Mouse (Mus musculus): ENCODE data around the gene Stag3. TPM values are rescaled to one million over a fixed set of nuclear protein-coding genes. Genes with fewer than 3 reads are reported as not detected.

Stag3 gene
- polyA plus RNA-seq (2015; fragmentation: Nextera tagmentation; extraction: Ambion mirVana), result 6.3 and 7.5 TPM in 2 replicates

- Histone ChIP-seq H3K27ac (ENCODE audit: low read depth, low read length) (no peak within 1 kb of the TSS), H3K4me1 (replicated peaks; ENCODE audit: control insufficient read depth, insufficient read depth, low read length) (no peaks in the 10 kb centered on the region), H3K27me3 (replicated peaks; ENCODE audit: control insufficient read depth, insufficient read depth, low read length) (no peaks in the 10 kb centered on the region), H3K9me3 (ENCODE audit: control insufficient read depth) (no peaks in the 10 kb centered on the region), H3K4me3 (ENCODE audit: low read depth, low read length) (peak within 1 kb of the TSS; percentile 53), H3K36me3 (ENCODE audit: control insufficient read depth, insufficient read depth) (no peaks in the 10 kb centered on the region), H3K9ac (ENCODE audit: low read depth, low read length) (peak within 1 kb of the TSS; percentile 22; the same call in 1 of the 2 replicates), H3K4me2 (replicated peaks; ENCODE audit: low read depth) (peak within 1 kb of the TSS; percentile 88)
- TF ChIP-seq CTCF (IDR thresholded peaks at IDR 0.05; ENCODE audit: low read depth), result no peak
- WGBS, result under 1% methylated on average over 56 of the region's 56 CpGs
- peak; percentile 97 for ATAC-seq
Measured at GRCm38 (mm10) chr5:138279585-138280424, at the start of gene Stag3, which contains the start of the genes Gm43720 and Gpc2. Stag3 (plus strand) TSS chr5:138280240. Gm43720 (minus strand) TSS chr5:138279958. Gpc2 (minus strand) TSS chr5:138280005.

GRCm38 (mm10) chr5:138233778-138234177 lies 46.3 kb upstream of the Stag3 start:
- H3K27me3 ChIP-seq (replicated peaks; ENCODE audit: control insufficient read depth, insufficient read depth, low read length), result no peaks in the 10 kb centered on the region
- H3K27ac ChIP-seq (ENCODE audit: low read depth, low read length), result no peak overlapping the region
- no peaks in the 10 kb centered on the region for H3K36me3 ChIP-seq (ENCODE audit: control insufficient read depth, insufficient read depth)
- no peak for TF ChIP-seq CTCF (IDR thresholded peaks at IDR 0.05; ENCODE audit: low read depth)
- 64% methylated on average over 2 of the region's 2 CpGs for WGBS
- H3K9me3 ChIP-seq (ENCODE audit: control insufficient read depth), result no peaks in the 10 kb centered on the region
- H3K4me1 ChIP-seq (replicated peaks; ENCODE audit: control insufficient read depth, insufficient read depth, low read length), result no peaks in the 10 kb centered on the region
- H3K4me2 ChIP-seq (replicated peaks; ENCODE audit: low read depth), result no peak overlapping the region
- no peak for ATAC-seq
- H3K9ac ChIP-seq (ENCODE audit: low read depth, low read length), result no peak overlapping the region
- no peak overlapping the region for H3K4me3 ChIP-seq (ENCODE audit: low read depth, low read length)

- Histone ChIP-seq H3K36me3 (ENCODE audit: control insufficient read depth, insufficient read depth) (no peaks in the 10 kb centered on the region), H3K27me3 (replicated peaks; ENCODE audit: control insufficient read depth, insufficient read depth, low read length) (no peaks in the 10 kb centered on the region), H3K4me2 (replicated peaks; ENCODE audit: low read depth) (no peak overlapping the region), H3K4me3 (ENCODE audit: low read depth, low read length) (no peak overlapping the region), H3K9me3 (ENCODE audit: control insufficient read depth) (no peaks in the 10 kb centered on the region), H3K9ac (ENCODE audit: low read depth, low read length) (no peak overlapping the region), H3K4me1 (replicated peaks; ENCODE audit: control insufficient read depth, insufficient read depth, low read length) (no peaks in the 10 kb centered on the region), H3K27ac (ENCODE audit: low read depth, low read length) (no peak overlapping the region)
- no peak for ATAC-seq
- TF ChIP-seq CTCF (IDR thresholded peaks at IDR 0.05; ENCODE audit: low read depth), result no peak
Measured at GRCm38 (mm10) chr5:138234224-138234623, 45.8 kb upstream of the Stag3 start.

GRCm38 (mm10) chr5:138241511-138241910 lies 38.5 kb upstream of the Stag3 start:
- Histone ChIP-seq H3K4me2 (replicated peaks; ENCODE audit: low read depth) (no peak overlapping the region), H3K36me3 (ENCODE audit: control insufficient read depth, insufficient read depth) (no peaks in the 10 kb centered on the region), H3K27ac (ENCODE audit: low read depth, low read length) (no peak overlapping the region), H3K27me3 (replicated peaks; ENCODE audit: control insufficient read depth, insufficient read depth, low read length) (no peaks in the 10 kb centered on the region), H3K9me3 (ENCODE audit: control insufficient read depth) (no peaks in the 10 kb centered on the region), H3K9ac (ENCODE audit: low read depth, low read length) (no peak overlapping the region), H3K4me1 (replicated peaks; ENCODE audit: control insufficient read depth, insufficient read depth, low read length) (no peaks in the 10 kb centered on the region), H3K4me3 (ENCODE audit: low read depth, low read length) (no peak overlapping the region)
- WGBS, result 15% methylated on average over 2 of the region's 2 CpGs
- no peak for ATAC-seq
- TF ChIP-seq CTCF (IDR thresholded peaks at IDR 0.05; ENCODE audit: low read depth), result no peak

GRCm38 (mm10) chr5:138251144-138251543 lies 28.9 kb upstream of the Stag3 start:
- no peak overlapping the region for H3K4me3 ChIP-seq (ENCODE audit: low read depth, low read length)
- H3K4me2 ChIP-seq (replicated peaks; ENCODE audit: low read depth), result no peak overlapping the region
- TF ChIP-seq CTCF (IDR thresholded peaks at IDR 0.05; ENCODE audit: low read depth), result no peak
- H3K36me3 ChIP-seq (ENCODE audit: control insufficient read depth, insufficient read depth), result no peaks in the 10 kb centered on the region
- H3K27ac ChIP-seq (ENCODE audit: low read depth, low read length), result no peak overlapping the region
- H3K9ac ChIP-seq (ENCODE audit: low read depth, low read length), result no peak overlapping the region
- no peak for ATAC-seq
- WGBS, result 86% methylated on average over 12 of the region's 12 CpGs
- H3K4me1 ChIP-seq (replicated peaks; ENCODE audit: control insufficient read depth, insufficient read depth, low read length), result 0 out of 2 replicates have a peak, but pooled peaks cover under 1% of the 10 kb centered on the region
- H3K9me3 ChIP-seq (ENCODE audit: control insufficient read depth), result no peaks in the 10 kb centered on the region
- H3K27me3 ChIP-seq (replicated peaks; ENCODE audit: control insufficient read depth, insufficient read depth, low read length), result no peaks in the 10 kb centered on the region

GRCm38 (mm10) chr5:138253061-138253460 lies 27.0 kb upstream of the Stag3 start:
- TF ChIP-seq CTCF (IDR thresholded peaks at IDR 0.05; ENCODE audit: low read depth), result no peak
- 96% methylated on average over 3 of the region's 3 CpGs for WGBS
- H3K36me3 ChIP-seq (ENCODE audit: control insufficient read depth, insufficient read depth), result no peaks in the 10 kb centered on the region; the same call in 1 of the 2 replicates

More at GRCm38 (mm10) chr5:138253061-138253460, 27.0 kb upstream of the Stag3 start:
- no peak overlapping the region for H3K4me3 ChIP-seq (ENCODE audit: low read depth, low read length)
- no peaks in the 10 kb centered on the region for H3K27me3 ChIP-seq (replicated peaks; ENCODE audit: control insufficient read depth, insufficient read depth, low read length)
- 0 out of 2 replicates have a peak, but pooled peaks cover 5% of the 10 kb centered on the region for H3K4me1 ChIP-seq (replicated peaks; ENCODE audit: control insufficient read depth, insufficient read depth, low read length)
- no peak overlapping the region for H3K9ac ChIP-seq (ENCODE audit: low read depth, low read length)
- H3K9me3 ChIP-seq (ENCODE audit: control insufficient read depth), result no peaks in the 10 kb centered on the region
- no peak for ATAC-seq
- no peak overlapping the region for H3K4me2 ChIP-seq (replicated peaks; ENCODE audit: low read depth)
- H3K27ac ChIP-seq (ENCODE audit: low read depth, low read length), result no peak overlapping the region

Measured in intestine, postnatal 0 days (tissue).